Mouse (Mus musculus): Measurements from ENCODE around the gene Cradd.

Cradd gene

GRCm38 (mm10) chr10:95306824-95307552, 16.9 kb downstream of the Cradd start:
- DNase-seq (ENCODE audit: low read depth, low spot score), result no peak

GRCm38 (mm10) chr10:95304240-95304639, 19.7 kb downstream of the Cradd start:
- no peak for DNase-seq (ENCODE audit: low read depth, low spot score)

- DNase-seq (ENCODE audit: low read depth, low spot score), result no peak
These were observed 21.4 kb downstream of the Cradd start for GRCm38 (mm10) chr10:95302211-95303163.

- no peak for DNase-seq (ENCODE audit: low read depth, low spot score)
These were observed 23.6 kb downstream of the Cradd start for GRCm38 (mm10) chr10:95300178-95300793.

- DNase-seq (ENCODE audit: low read depth, low spot score), result no peak
These were observed 24.2 kb downstream of the Cradd start for GRCm38 (mm10) chr10:95299808-95300133.

- DNase-seq (ENCODE audit: low read depth, low spot score), result no peak
These were observed 24.7 kb downstream of the Cradd start for GRCm38 (mm10) chr10:95299010-95299807.

- DNase-seq (ENCODE audit: low read depth, low spot score), result no peak
These were observed 25.4 kb downstream of the Cradd start for GRCm38 (mm10) chr10:95298504-95298903.

- DNase-seq (ENCODE audit: low read depth, low spot score), result no peak
These were observed 26.2 kb downstream of the Cradd start for GRCm38 (mm10) chr10:95297690-95298104.

- DNase-seq (ENCODE audit: low read depth, low spot score), result no peak
These were observed 26.9 kb downstream of the Cradd start for GRCm38 (mm10) chr10:95297024-95297423.

- DNase-seq (ENCODE audit: low read depth, low spot score), result no peak
These were observed 30.7 kb downstream of the Cradd start for GRCm38 (mm10) chr10:95293261-95293660.

- DNase-seq (ENCODE audit: low read depth, low spot score), result no peak
These were observed 31.7 kb downstream of the Cradd start for GRCm38 (mm10) chr10:95292269-95292668.

- no peak for DNase-seq (ENCODE audit: low read depth, low spot score)
These were observed 32.6 kb downstream of the Cradd start for GRCm38 (mm10) chr10:95291133-95291876.

- DNase-seq (ENCODE audit: low read depth, low spot score), result no peak
These were observed 34.1 kb downstream of the Cradd start for GRCm38 (mm10) chr10:95289819-95290218.

GRCm38 (mm10) chr10:95288206-95288605, 35.7 kb downstream of the Cradd start:
- DNase-seq (ENCODE audit: low read depth, low spot score), result no peak

- no peak for DNase-seq (ENCODE audit: low read depth, low spot score)
These were observed 36.6 kb downstream of the Cradd start for GRCm38 (mm10) chr10:95287351-95287750.

GRCm38 (mm10) chr10:95283434-95283833, 40.5 kb downstream of the Cradd start:
- no peak for DNase-seq (ENCODE audit: low read depth, low spot score)

- no peak for DNase-seq (ENCODE audit: low read depth, low spot score)
These were observed 41.9 kb downstream of the Cradd start for GRCm38 (mm10) chr10:95281996-95282395.

GRCm38 (mm10) chr10:95281466-95281990, 42.4 kb downstream of the Cradd start:
- DNase-seq (ENCODE audit: low read depth, low spot score), result no peak

- DNase-seq (ENCODE audit: low read depth, low spot score), result no peak
These were observed 43.6 kb downstream of the Cradd start for GRCm38 (mm10) chr10:95280327-95280726.

- no peak for DNase-seq (ENCODE audit: low read depth, low spot score)
These were observed 44.5 kb downstream of the Cradd start for GRCm38 (mm10) chr10:95279459-95279858.
